Mouse (Mus musculus): ENCODE measurements around the gene Smim27. TPM values are rescaled to one million over a fixed set of nuclear protein-coding genes. Genes with fewer than 3 reads are reported as not detected.

Smim27 gene
- polyA plus RNA-seq, 1 experiment, result 18.4 TPM

GRCm38 (mm10) chr4:40317404-40317803, 48.0 kb downstream of the Smim27 start:
- H3K4me1 ChIP-seq (replicated peaks; ENCODE audit: control insufficient read depth, insufficient read depth, low read length), result no peaks in the 10 kb centered on the region
- no peak overlapping the region for H3K27ac ChIP-seq (ENCODE audit: control insufficient read depth, insufficient read depth, low read length)
- no peak for DNase-seq
- no peak overlapping the region for H3K4me3 ChIP-seq (ENCODE audit: control insufficient read depth, insufficient read depth, low read length)
- no peaks in the 10 kb centered on the region for H3K36me3 ChIP-seq (ENCODE audit: control insufficient read depth, insufficient read depth, low read length)
- TF ChIP-seq POLR2A (IDR thresholded peaks at IDR 0.05; ENCODE audit: control insufficient read depth, extremely low read depth, insufficient read depth, low read length, poor library complexity) (no peak), CTCF (IDR thresholded peaks at IDR 0.05; ENCODE audit: borderline replicate concordance, control insufficient read depth, extremely low read depth, insufficient read depth, low read length, poor library complexity) (no peak)
- 92% methylated on average over 3 of the region's 3 CpGs for WGBS
- H3K27me3 ChIP-seq (ENCODE audit: control insufficient read depth, insufficient read depth, low read length), result no peaks in the 10 kb centered on the region

Other genes with a start within 250 kb of the Smim27 start
- gene Aco1, start 126.5 kb upstream of the Smim27 start, polyA plus RNA-seq (2012; rRNA removed), result 26.7 and 28.2 TPM in 2 replicates
- 22.8 and 24.8 TPM in 2 replicates for gene Ddx58, start 29.8 kb upstream of the Smim27 start, polyA plus RNA-seq (2012; rRNA removed)
- gene Topors, start 271 bp downstream of the Smim27 start, polyA plus RNA-seq (2012; rRNA removed), result 6.1 and 7.4 TPM in 2 replicates
- gene Ndufb6, start 9.8 kb downstream of the Smim27 start, polyA plus RNA-seq (2012; rRNA removed), result 102 and 125 TPM in 2 replicates
- gene Tmem215, start 202.6 kb downstream of the Smim27 start, polyA plus RNA-seq (2012; rRNA removed), result 0.04 TPM in 1 of 2 replicates, not detected in the other